Mouse (Mus musculus): ENCODE measurements at regions not wholly inside any gene's neighbourhood (a gene's known extent, or its start where the extent isn't known, plus 50 kb on each side); places are given as distances from the start of the nearest gene placed in this dataset.

GRCm38 (mm10) chr6:55592126-55592525 lies 88.9 kb downstream of the Neurod6 start:
- no peak for TF ChIP-seq CTCF (IDR thresholded peaks at IDR 0.05; ENCODE audit: low read depth)
- no peak overlapping the region for H3K4me2 ChIP-seq (ENCODE audit: low read depth, low read length)
- H3K36me3 ChIP-seq (ENCODE audit: insufficient read depth, low read length): no peaks in the 10 kb centered on the region
- H3K9me3 ChIP-seq (ENCODE audit: low read length): no peaks in the 10 kb centered on the region
- no peak for DNase-seq (ENCODE audit: low spot score)
- H3K4me3 ChIP-seq (ENCODE audit: low read length): no peak overlapping the region
- 82% methylated on average over 4 of the region's 4 CpGs for WGBS
- no peaks in the 10 kb centered on the region for H3K4me1 ChIP-seq (ENCODE audit: insufficient read depth, low read length)
- no peaks in the 10 kb centered on the region for H3K27me3 ChIP-seq (ENCODE audit: insufficient read depth, low read length)
- no peak overlapping the region for H3K9ac ChIP-seq (replicated peaks; ENCODE audit: low read length)
- ATAC-seq: no peak
- no peak overlapping the region for H3K27ac ChIP-seq

GRCm38 (mm10) chr6:55581106-55581505 lies 100.0 kb downstream of the Neurod6 start:
- 51% methylated on average over 6 of the region's 6 CpGs for WGBS
- Histone ChIP-seq H3K9me3 (ENCODE audit: low read length) (no peaks in the 10 kb centered on the region), H3K27ac (no peak overlapping the region), H3K4me1 (ENCODE audit: insufficient read depth, low read length) (no peaks in the 10 kb centered on the region), H3K4me3 (ENCODE audit: low read length) (no peak overlapping the region), H3K27me3 (ENCODE audit: insufficient read depth, low read length) (no peaks in the 10 kb centered on the region), H3K9ac (replicated peaks; ENCODE audit: low read length) (no peak overlapping the region), H3K4me2 (ENCODE audit: low read depth, low read length) (no peak overlapping the region), H3K36me3 (ENCODE audit: insufficient read depth, low read length) (no peaks in the 10 kb centered on the region)
- TF ChIP-seq CTCF (IDR thresholded peaks at IDR 0.05; ENCODE audit: low read depth): no peak
- DNase-seq (ENCODE audit: low spot score) (no peak), ATAC-seq (no peak)

GRCm38 (mm10) chr6:55580036-55580435 lies 101.0 kb downstream of the Neurod6 start:
- Histone ChIP-seq H3K9ac (replicated peaks; ENCODE audit: low read length) (no peak overlapping the region), H3K4me2 (ENCODE audit: low read depth, low read length) (peak overlapping the region; percentile 48), H3K4me3 (ENCODE audit: low read length) (no peak overlapping the region), H3K36me3 (ENCODE audit: insufficient read depth, low read length) (no peaks in the 10 kb centered on the region), H3K27me3 (ENCODE audit: insufficient read depth, low read length) (no peaks in the 10 kb centered on the region), H3K27ac (0 out of 2 replicates have a peak overlapping the region, but pooled peaks have one; percentile 1), H3K9me3 (ENCODE audit: low read length) (no peaks in the 10 kb centered on the region), H3K4me1 (ENCODE audit: insufficient read depth, low read length) (no peaks in the 10 kb centered on the region)
- ATAC-seq (peak; percentile 68), DNase-seq (ENCODE audit: low spot score) (peak; percentile 64)
- WGBS: 6% methylated on average over 5 of the region's 5 CpGs
- TF ChIP-seq CTCF (IDR thresholded peaks at IDR 0.05; ENCODE audit: low read depth): no peak

- Histone ChIP-seq H3K27ac (0 out of 2 replicates have a peak overlapping the region, but pooled peaks have one; percentile 1), H3K9me3 (ENCODE audit: low read length) (no peaks in the 10 kb centered on the region), H3K4me1 (ENCODE audit: insufficient read depth, low read length) (no peaks in the 10 kb centered on the region), H3K27me3 (ENCODE audit: insufficient read depth, low read length) (no peaks in the 10 kb centered on the region), H3K4me2 (ENCODE audit: low read depth, low read length) (peak overlapping the region; percentile 48), H3K36me3 (ENCODE audit: insufficient read depth, low read length) (no peaks in the 10 kb centered on the region), H3K9ac (replicated peaks; ENCODE audit: low read length) (no peak overlapping the region), H3K4me3 (ENCODE audit: low read length) (no peak overlapping the region)
- no peak for TF ChIP-seq CTCF (IDR thresholded peaks at IDR 0.05; ENCODE audit: low read depth)
- 28% methylated on average over 9 of the region's 9 CpGs for WGBS
- peak; percentile 44; the same call in 1 of the 2 replicates for ATAC-seq
- DNase-seq (ENCODE audit: low spot score): peak; percentile 49
Observed at GRCm38 (mm10) chr6:55579611-55580010, 101.5 kb downstream of the Neurod6 start.

GRCm38 (mm10) chr6:55579105-55579504 lies 102.0 kb downstream of the Neurod6 start:
- DNase-seq (ENCODE audit: low spot score) (peak; percentile 50), ATAC-seq (0 out of 2 replicates have a peak, but pooled peaks have one; percentile 28)
- H3K27me3 ChIP-seq (ENCODE audit: insufficient read depth, low read length): no peaks in the 10 kb centered on the region
- peak overlapping the region; percentile 48; the same call in 1 of the 2 replicates for H3K4me2 ChIP-seq (ENCODE audit: low read depth, low read length)
- no peaks in the 10 kb centered on the region for H3K36me3 ChIP-seq (ENCODE audit: insufficient read depth, low read length)
- 0 out of 2 replicates have a peak overlapping the region, but pooled peaks have one; percentile 1 for H3K27ac ChIP-seq
- H3K4me3 ChIP-seq (ENCODE audit: low read length): no peak overlapping the region
- H3K9me3 ChIP-seq (ENCODE audit: low read length): no peaks in the 10 kb centered on the region
- H3K9ac ChIP-seq (replicated peaks; ENCODE audit: low read length): no peak overlapping the region
- no peak for TF ChIP-seq CTCF (IDR thresholded peaks at IDR 0.05; ENCODE audit: low read depth)
- WGBS: 31% methylated on average over 5 of the region's 5 CpGs
- no peaks in the 10 kb centered on the region for H3K4me1 ChIP-seq (ENCODE audit: insufficient read depth, low read length)

- Histone ChIP-seq H3K9ac (replicated peaks; ENCODE audit: low read length) (no peak overlapping the region), H3K4me1 (ENCODE audit: insufficient read depth, low read length) (no peaks in the 10 kb centered on the region), H3K4me2 (ENCODE audit: low read depth, low read length) (no peak overlapping the region), H3K4me3 (ENCODE audit: low read length) (no peak overlapping the region), H3K9me3 (ENCODE audit: low read length) (no peaks in the 10 kb centered on the region), H3K27me3 (ENCODE audit: insufficient read depth, low read length) (no peaks in the 10 kb centered on the region), H3K36me3 (ENCODE audit: insufficient read depth, low read length) (no peaks in the 10 kb centered on the region), H3K27ac (no peak overlapping the region)
- DNase-seq (ENCODE audit: low spot score): no peak
- no peak for ATAC-seq
- WGBS: 97% methylated on average over 1 of the region's 1 CpGs
- TF ChIP-seq CTCF (IDR thresholded peaks at IDR 0.05; ENCODE audit: low read depth): no peak
Observed at GRCm38 (mm10) chr6:55578051-55578450, 103.0 kb downstream of the Neurod6 start.

- DNase-seq (ENCODE audit: low spot score) (no peak), ATAC-seq (no peak)
- H3K27ac ChIP-seq: no peak overlapping the region
- H3K4me2 ChIP-seq (ENCODE audit: low read depth, low read length): no peak overlapping the region
- no peak for TF ChIP-seq CTCF (IDR thresholded peaks at IDR 0.05; ENCODE audit: low read depth)
- H3K4me1 ChIP-seq (ENCODE audit: insufficient read depth, low read length): no peaks in the 10 kb centered on the region
- H3K9me3 ChIP-seq (ENCODE audit: low read length): no peaks in the 10 kb centered on the region
- no peaks in the 10 kb centered on the region for H3K36me3 ChIP-seq (ENCODE audit: insufficient read depth, low read length)
- 97% methylated on average over 2 of the region's 2 CpGs for WGBS
- H3K4me3 ChIP-seq (ENCODE audit: low read length): no peak overlapping the region
- no peak overlapping the region for H3K9ac ChIP-seq (replicated peaks; ENCODE audit: low read length)
- H3K27me3 ChIP-seq (ENCODE audit: insufficient read depth, low read length): no peaks in the 10 kb centered on the region
Observed at GRCm38 (mm10) chr6:55567521-55567920, 113.5 kb downstream of the Neurod6 start.
